Mouse (Mus musculus) testis, adult 2 months (tissue): ENCODE results near the gene Mreg. TPM values are rescaled to one million over a fixed set of nuclear protein-coding genes. Genes with fewer than 3 reads are reported as not detected.

Source experiments
- H3K27ac ChIP-seq: fragments of 200-500 bp; 2 replicates; pipeline ENCODE4 v1.5.1; 2012; ENCODE audit warnings: low read depth, low read length; ENCODE audit not compliant: control insufficient read depth, insufficient read depth
- H3K27me3 ChIP-seq: fragments of 200-500 bp; 2 replicates; pipeline ENCODE4 v1.6.1; 2012; ENCODE audit warnings: mild to moderate bottlenecking, low read length, moderate library complexity; ENCODE audit not compliant: control insufficient read depth, insufficient read depth
- H3K36me3 ChIP-seq: fragments of 200-500 bp; 2 replicates; pipeline ENCODE4 v1.6.1; 2012; ENCODE audit warnings: mild to moderate bottlenecking, low read length; ENCODE audit not compliant: control insufficient read depth, insufficient read depth
- H3K4me1 ChIP-seq: fragments of 200-500 bp; 2 replicates; pipeline ENCODE4 v1.6.1; 2012; ENCODE audit warnings: low read length; ENCODE audit not compliant: control insufficient read depth, insufficient read depth
- H3K4me3 ChIP-seq: fragments of 200-500 bp; 2 replicates; pipeline ENCODE4 v1.5.1; 2012; ENCODE audit warnings: low read depth, mild to moderate bottlenecking, low read length, moderate library complexity, mixed read lengths; ENCODE audit not compliant: control insufficient read depth
- CTCF ChIP-seq: fragments of 200-500 bp; IDR thresholded peaks from 2 replicates; pipeline ENCODE4 v1.5.1; 2012; ENCODE audit warnings: low read depth, mild to moderate bottlenecking, inconsistent platforms, low read length, moderate library complexity; ENCODE audit not compliant: control insufficient read depth, insufficient read depth, insufficient replicate concordance
- POLR2A ChIP-seq: fragments of 200-500 bp; IDR thresholded peaks from 2 replicates; pipeline ENCODE4 v1.6.1; 2012; ENCODE audit warnings: low read depth, mild to moderate bottlenecking, inconsistent platforms, low read length, moderate library complexity; ENCODE audit not compliant: control insufficient read depth
- polyA plus RNA-seq: library from polyadenylated mRNA; depleted of rRNA; stranded (reverse); fragments of >200 nt; gene quantifications from 2 replicates; pipeline ENCODE4 v1.2.3, GENCODE M21; 2012; rRNA removed

Mreg gene
- polyA plus RNA-seq = 7.4 and 8.1 TPM in 2 replicates

DNA sequence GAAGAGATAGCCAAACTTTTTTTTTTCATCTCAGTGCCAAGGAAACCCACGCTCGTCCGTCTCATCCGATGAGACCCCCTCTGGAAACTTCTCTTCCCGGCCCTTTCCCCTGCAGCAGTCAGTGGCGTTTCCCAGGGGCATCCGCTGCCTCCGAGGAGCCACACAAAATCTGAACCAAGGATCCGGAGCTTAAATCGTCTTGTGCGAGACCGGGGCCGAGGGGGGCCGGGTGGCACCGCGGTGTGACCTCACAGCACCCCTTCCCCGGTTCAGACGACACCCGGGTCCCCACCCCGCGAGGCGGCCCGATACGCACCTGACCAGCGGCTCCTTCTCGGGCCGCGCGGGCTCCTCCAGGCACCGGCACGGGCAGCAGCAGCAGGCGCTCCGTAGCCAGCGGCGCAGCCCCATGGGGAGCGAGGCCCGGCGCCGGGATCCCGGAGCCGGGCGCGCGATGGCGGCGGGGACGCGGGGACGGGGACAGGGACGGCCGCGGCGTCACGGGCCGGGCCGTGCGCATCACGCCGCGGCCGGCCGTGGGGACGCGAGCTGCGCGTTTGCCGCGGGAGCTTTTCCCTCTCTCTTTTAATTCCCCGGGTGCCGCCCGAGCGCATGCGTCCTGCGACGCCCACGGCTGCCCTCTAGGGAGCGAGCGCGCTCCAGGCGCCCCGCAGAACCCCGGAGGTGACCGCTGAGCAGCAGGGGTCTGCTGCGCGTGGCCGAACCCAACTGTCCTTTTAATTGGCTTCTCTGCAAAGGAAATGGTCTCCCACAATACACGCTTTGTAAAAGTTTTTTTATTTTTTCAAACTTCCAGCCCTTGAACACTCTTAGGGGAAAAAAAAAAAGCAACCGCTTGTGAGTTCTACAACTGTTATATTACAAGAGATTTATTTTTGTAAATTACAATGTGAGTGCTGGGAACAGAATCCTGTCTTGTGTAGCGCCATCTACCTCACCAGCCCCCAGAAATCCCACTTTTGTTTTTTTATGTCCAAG, at the start of gene Mreg:
Mreg (minus strand) TSS at position 607 of the 999 bp plus-strand sequence.
- Histone ChIP-seq H3K36me3 (no peaks in the 10 kb centered on the region), H3K4me1 (peaks cover 9% of the 10 kb centered on the region), H3K27me3 (no peaks in the 10 kb centered on the region), H3K4me3 (peak within 1 kb of the TSS; percentile 90), H3K27ac (peak within 1 kb of the TSS; percentile 56)
- TF ChIP-seq CTCF (no peak), POLR2A (peak; percentile 42; the same call in 1 of the 2 replicates)

DNA sequence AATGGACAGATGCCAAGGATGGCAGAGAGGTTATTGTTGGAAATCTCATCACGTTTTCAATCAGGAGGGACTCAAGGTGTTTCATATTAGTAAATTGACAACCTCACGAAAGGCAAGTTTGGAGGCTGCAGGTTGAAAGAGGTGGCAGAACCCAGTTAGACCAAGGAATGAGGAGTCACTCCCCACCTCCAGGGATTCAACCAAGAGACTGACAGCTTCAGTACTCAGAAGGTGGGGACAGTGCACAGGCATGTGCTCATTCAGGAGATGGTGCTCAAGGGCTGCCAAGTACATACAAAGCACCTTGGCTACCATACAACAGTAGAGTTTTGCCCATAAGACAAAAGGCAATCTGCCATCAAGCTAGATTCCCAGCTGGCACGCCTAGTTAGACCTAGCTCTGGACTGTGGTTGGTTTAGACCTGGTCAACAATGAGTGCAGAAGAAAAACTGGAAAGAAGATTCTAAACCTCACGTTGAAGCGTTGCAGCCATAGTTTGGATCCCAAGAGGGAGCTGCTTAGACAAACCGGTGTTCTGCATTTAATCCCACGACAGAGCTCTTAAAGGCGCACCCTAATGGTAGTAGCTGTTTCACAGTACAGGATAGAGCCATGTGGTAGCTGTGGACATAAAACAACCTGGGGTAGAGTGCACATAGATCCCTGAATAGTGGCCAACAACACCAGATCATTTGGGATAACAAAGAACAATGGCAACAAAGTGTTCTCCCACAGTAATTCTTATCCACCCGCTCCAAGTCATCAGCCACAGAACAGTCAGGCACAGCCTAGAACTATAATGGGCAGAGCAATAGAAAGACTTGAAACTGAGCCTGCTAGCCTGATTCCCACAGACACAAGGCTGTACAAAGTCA, 44.5 kb upstream of the Mreg start:
- Histone ChIP-seq H3K27me3 (no peaks in the 10 kb centered on the region), H3K4me3 (no peak overlapping the region), H3K27ac (no peak overlapping the region; the same call in 1 of the 2 replicates), H3K4me1 (peaks cover 10% of the 10 kb centered on the region), H3K36me3 (no peaks in the 10 kb centered on the region)
- no peak for TF ChIP-seq POLR2A

DNA sequence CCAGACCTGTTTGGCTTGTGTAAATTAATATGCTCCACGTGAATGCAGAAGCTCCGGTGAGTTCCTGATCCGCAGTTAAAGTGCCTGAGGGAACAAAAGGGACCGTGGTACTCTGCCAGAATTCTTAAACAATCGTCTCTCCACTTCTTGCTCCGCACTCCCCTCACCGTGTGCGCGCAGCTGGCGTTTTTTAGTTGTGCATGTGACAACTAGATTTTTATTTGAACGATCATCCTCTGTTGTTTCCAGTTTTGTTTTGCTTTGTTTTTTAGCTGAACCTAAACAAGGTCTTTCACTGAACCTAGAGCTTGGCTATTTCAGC, 43.7 kb upstream of the Mreg start:
- Histone ChIP-seq H3K36me3 (no peaks in the 10 kb centered on the region), H3K27me3 (no peaks in the 10 kb centered on the region), H3K27ac (no peak overlapping the region), H3K4me3 (no peak overlapping the region), H3K4me1 (peaks cover 10% of the 10 kb centered on the region)
- TF ChIP-seq CTCF = no peak
- no peak for TF ChIP-seq POLR2A

DNA sequence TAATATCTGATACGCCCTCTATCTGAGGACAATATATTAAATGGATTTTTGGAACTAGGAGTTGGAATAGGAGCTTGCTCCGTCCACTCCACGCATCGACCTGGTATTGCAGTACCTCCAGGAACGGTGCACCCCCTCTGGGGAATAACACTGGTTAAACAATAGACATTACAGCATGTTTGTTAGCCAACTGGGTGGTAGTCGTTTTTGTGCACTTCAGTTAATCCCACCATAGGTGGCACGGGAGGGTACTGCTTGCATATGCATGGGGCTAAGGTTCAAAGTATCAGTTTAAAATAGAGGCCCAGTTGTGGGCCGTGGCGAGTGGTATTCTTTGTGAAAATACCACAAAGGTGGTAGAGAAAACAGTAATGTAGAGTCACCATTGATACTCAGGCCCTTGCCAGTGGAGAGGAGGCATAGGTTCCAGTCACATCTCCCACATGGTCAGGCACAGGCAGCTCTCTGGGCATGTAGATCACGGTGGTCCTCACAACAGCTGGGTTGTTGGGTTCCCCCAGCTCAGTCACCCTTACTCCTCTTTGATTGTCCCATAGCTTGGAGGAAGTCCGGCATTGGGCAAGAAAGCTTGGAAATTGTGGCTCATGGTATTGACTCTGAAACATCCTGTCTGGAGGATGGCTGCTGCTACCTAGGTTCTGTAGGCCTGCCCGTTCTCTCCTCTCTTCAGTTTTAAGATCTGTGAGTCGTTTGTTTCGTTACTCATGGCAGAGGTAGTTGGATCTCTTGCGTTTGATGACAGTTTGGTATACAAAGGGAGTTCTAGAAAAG, 43.2 kb upstream of the Mreg start:
- no peaks in the 10 kb centered on the region for H3K36me3 ChIP-seq
- TF ChIP-seq POLR2A = no peak
- TF ChIP-seq CTCF = no peak
- H3K27me3 ChIP-seq = no peaks in the 10 kb centered on the region
- peak overlapping the region; percentile 24 for H3K27ac ChIP-seq
- H3K4me1 ChIP-seq = peaks cover 10% of the 10 kb centered on the region
- H3K4me3 ChIP-seq = no peak overlapping the region; the same call in 1 of the 2 replicates

DNA sequence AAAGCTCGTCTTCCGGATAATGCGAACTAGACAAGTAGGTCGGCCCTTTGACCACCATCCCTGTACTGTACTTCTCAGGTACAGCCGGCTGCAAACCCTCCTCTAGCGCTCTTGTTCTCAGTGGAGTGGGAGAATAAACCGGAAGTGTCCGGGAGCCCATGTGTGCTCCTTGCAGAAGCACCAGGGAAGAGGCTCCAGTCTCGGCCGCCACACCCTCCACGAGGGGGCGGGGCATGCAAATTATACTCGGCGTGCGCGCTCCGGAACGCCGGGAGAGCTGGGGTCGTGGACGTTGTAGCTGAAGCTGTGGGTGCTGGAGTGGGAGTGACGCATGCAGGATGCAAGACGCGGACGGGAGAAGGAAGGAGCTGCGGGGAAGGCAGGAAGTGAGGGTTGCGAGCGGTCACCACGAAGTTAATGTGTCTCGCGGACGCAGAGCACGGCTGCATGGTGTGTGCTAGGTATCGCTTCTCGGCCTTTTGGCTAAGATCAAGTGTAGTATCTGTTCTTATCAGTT, 42.5 kb upstream of the Mreg start:
- Histone ChIP-seq H3K4me3 (peak overlapping the region; percentile 88), H3K4me1 (peaks cover 10% of the 10 kb centered on the region), H3K36me3 (no peaks in the 10 kb centered on the region), H3K27ac (peak overlapping the region; percentile 93), H3K27me3 (no peaks in the 10 kb centered on the region)
- TF ChIP-seq POLR2A = peak; percentile 96
- no peak; the same call in 1 of the 2 replicates for TF ChIP-seq CTCF

DNA sequence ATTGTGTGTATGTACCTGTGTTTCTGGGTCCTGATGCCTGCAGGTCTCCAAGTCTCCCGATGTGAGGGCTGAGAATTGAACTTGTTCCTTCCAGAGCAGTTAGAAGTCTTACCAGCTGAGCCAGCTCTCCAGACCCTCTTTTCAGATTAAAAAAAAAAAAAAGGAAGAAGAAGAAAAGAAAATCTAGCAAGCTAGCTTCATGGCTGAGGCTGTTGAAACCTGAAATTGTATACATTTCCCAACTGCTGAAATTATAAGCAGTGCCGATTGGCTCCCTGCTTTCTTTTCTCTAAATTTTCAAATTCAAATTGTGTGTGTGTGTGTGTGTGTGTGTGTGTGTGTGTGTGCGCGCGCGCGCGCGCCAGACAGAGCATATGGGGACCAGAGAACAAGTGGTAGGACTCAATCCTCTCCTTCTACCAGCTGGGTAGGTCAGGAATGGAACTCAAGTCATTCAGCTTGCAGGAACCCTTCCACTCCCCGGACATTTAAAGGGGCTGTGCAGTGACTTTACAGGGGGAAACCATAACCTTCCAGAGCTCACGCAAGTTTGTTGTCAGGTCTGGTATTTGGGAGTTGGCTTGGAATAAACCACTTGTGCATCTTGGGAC, 41.9 kb upstream of the Mreg start:
- Histone ChIP-seq H3K4me3 (no peak overlapping the region), H3K4me1 (peaks cover 10% of the 10 kb centered on the region), H3K27me3 (no peaks in the 10 kb centered on the region), H3K36me3 (no peaks in the 10 kb centered on the region), H3K27ac (no peak overlapping the region)
- TF ChIP-seq POLR2A (no peak), CTCF (no peak)
